Mouse (Mus musculus) forebrain, embryonic 11.5 days (tissue): Measurements from ENCODE around the gene Atxn1. TPM values are rescaled to one million over a fixed set of nuclear protein-coding genes. Genes with fewer than 3 reads are reported as not detected.

Source experiments
- ATAC-seq: fragments of 200-750 bp; cut with Nextera tagmentation; replicated peaks from 2 replicates; pipeline ENCODE4 v1.8.0; 2017; ENCODE audit warnings: moderate TSS enrichment; ENCODE audit not compliant: low FRiP score
- DNase-seq: peaks from one replicate; pipeline ENCODE4 v3.0.0-alpha.2; 2017; ENCODE audit warnings: low spot score
- H3K27ac ChIP-seq: fragments of 300-500 bp; sonication (generic); 2 replicates; pipeline ENCODE4 v1.5.1; 2014; ENCODE audit warnings: low read depth, low read length
- H3K27me3 ChIP-seq: fragments of 300-500 bp; sonication (generic); 2 replicates; pipeline ENCODE4 v1.6.1; 2014; ENCODE audit warnings: mild to moderate bottlenecking, low read length, mixed read lengths; ENCODE audit not compliant: control insufficient read depth, insufficient read depth
- H3K36me3 ChIP-seq: fragments of 300-500 bp; sonication (generic); 2 replicates; pipeline ENCODE4 v1.6.1; 2014; ENCODE audit warnings: mild to moderate bottlenecking, low read length, moderate library complexity, mixed read lengths; ENCODE audit not compliant: control insufficient read depth, insufficient read depth
- H3K4me1 ChIP-seq: fragments of 300-500 bp; sonication (generic); replicated peaks from 2 replicates; pipeline ENCODE4 v1.6.1; 2014; ENCODE audit warnings: low read length, mixed read lengths; ENCODE audit not compliant: control insufficient read depth, insufficient read depth
- H3K4me2 ChIP-seq: fragments of 300-500 bp; sonication (generic); 2 replicates; pipeline ENCODE4 v1.6.1; 2014; ENCODE audit warnings: low read depth, mild to moderate bottlenecking, low read length, moderate library complexity, mixed read lengths; ENCODE audit not compliant: severe bottlenecking
- H3K4me3 ChIP-seq: fragments of 300-500 bp; sonication (generic); 2 replicates; pipeline ENCODE4 v1.5.1; 2014; ENCODE audit warnings: low read depth, low read length
- H3K9ac ChIP-seq: fragments of 300-500 bp; sonication (generic); 2 replicates; pipeline ENCODE4 v1.6.1; 2014; ENCODE audit warnings: low read length
- H3K9me3 ChIP-seq: fragments of 300-500 bp; sonication (generic); 2 replicates; pipeline ENCODE4 v1.6.1; 2016; ENCODE audit warnings: low read length, mixed read lengths; ENCODE audit not compliant: control insufficient read depth
- WGBS: fragments of 180-500 bp; shearing (Covaris S2); extraction: QIAGEN DNeasy Blood & Tissue Kit; methylation state at CpG from one replicate; pipeline ENCODE4 v1.1.7; 2014; 5-methylcytosine and 5-hydroxymethylcytosine counted together
- polyA plus RNA-seq: library from polyadenylated mRNA; unstranded; fragments of >200 nt; fragmentation: Nextera tagmentation; extraction: Ambion mirVana; gene quantifications from 2 replicates; pipeline ENCODE4 v1.2.1, GENCODE M21; 2014

The Atxn1 gene
- polyA plus RNA-seq, 1 experiment from 2014 or later = 3.3 TPM

DNA sequence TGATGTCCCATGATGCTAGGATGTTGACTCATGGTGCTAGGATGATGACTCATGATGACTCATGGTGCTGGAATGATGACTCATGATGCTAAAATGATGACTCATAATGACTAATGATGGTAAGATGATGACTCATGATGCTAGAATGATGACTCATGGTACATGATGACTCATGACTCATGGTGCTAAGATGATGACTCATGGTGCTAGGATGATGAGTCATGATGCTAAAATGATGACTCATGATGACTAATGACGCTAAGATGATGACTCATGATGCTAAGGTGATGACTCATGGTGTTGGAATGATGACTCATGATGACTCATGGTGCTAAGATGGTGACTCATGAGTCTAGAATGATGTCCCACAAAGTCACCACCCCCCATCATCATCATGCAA, 341.0 kb downstream of the Atxn1 start:
- no peak overlapping the region for H3K27ac ChIP-seq
- H3K4me1 ChIP-seq = no peaks in the 10 kb centered on the region
- ATAC-seq = no peak
- no peak overlapping the region for H3K9ac ChIP-seq
- H3K4me2 ChIP-seq = no peak overlapping the region
- no peak for DNase-seq
- no peaks in the 10 kb centered on the region for H3K27me3 ChIP-seq
- WGBS = 88% methylated on average over 1 of the region's 1 CpGs
- no peaks in the 10 kb centered on the region for H3K36me3 ChIP-seq
- no peaks in the 10 kb centered on the region for H3K9me3 ChIP-seq
- no peak overlapping the region for H3K4me3 ChIP-seq

GRCm38 (mm10) chr13:45622871-45623546, 341.8 kb downstream of the Atxn1 start:
- ATAC-seq = no peak
- Histone ChIP-seq H3K4me2 (no peak overlapping the region), H3K9me3 (no peaks in the 10 kb centered on the region), H3K27me3 (no peaks in the 10 kb centered on the region), H3K27ac (no peak overlapping the region), H3K36me3 (no peaks in the 10 kb centered on the region), H3K4me3 (no peak overlapping the region), H3K4me1 (no peaks in the 10 kb centered on the region), H3K9ac (no peak overlapping the region)
- 92% methylated on average over 4 of the region's 4 CpGs for WGBS
- no peak for DNase-seq

DNA sequence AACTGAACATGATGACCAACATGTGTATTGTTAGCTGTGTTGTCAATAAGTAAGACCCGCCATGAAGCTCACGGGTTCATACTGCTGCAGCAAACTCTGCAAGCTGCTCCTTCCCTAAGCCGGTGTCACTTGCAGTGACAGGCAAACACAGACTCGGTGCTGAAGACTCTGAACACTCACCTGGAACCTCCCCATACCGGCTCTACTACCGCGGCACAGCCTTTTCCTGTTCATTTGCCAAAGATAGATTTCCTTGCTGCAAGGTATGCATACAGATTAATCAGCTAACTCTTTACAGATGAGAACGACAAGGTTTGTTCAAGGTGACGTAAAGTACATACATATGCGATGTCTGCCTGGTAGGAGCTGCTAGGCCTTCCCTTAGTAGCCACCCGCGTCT, 344.1 kb downstream of the Atxn1 start:
- ATAC-seq = no peak
- Histone ChIP-seq H3K27me3 (no peaks in the 10 kb centered on the region), H3K4me3 (no peak overlapping the region), H3K4me1 (no peaks in the 10 kb centered on the region), H3K9me3 (no peaks in the 10 kb centered on the region), H3K36me3 (no peaks in the 10 kb centered on the region), H3K9ac (no peak overlapping the region), H3K4me2 (no peak overlapping the region), H3K27ac (no peak overlapping the region)
- DNase-seq = no peak
- WGBS = 83% methylated on average over 12 of the region's 12 CpGs

DNA sequence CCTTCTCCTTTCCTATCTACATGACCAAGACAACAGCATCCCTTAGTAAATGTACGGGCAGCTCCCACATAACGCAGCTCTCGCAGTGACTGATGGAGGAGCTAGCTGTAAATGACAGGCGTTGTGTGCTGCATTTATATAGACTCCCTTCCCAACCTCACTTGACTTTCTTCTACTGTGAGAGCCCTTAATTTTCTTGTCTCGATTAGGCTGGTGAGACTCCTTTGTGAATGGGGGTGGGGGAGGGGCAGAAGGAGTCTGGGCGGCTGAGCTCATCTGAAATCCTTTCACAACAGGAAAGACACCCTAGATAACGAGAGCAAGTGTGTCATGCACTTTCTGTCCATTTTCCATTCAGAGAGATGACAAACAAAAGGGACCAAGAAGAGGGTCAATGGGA, 344.5 kb downstream of the Atxn1 start:
- H3K4me3 ChIP-seq = no peak overlapping the region
- H3K4me2 ChIP-seq = no peak overlapping the region
- no peaks in the 10 kb centered on the region for H3K27me3 ChIP-seq
- H3K36me3 ChIP-seq = no peaks in the 10 kb centered on the region
- ATAC-seq (no peak), DNase-seq (no peak)
- H3K4me1 ChIP-seq = no peaks in the 10 kb centered on the region
- no peak overlapping the region for H3K9ac ChIP-seq
- H3K9me3 ChIP-seq = no peaks in the 10 kb centered on the region
- H3K27ac ChIP-seq = no peak overlapping the region
- WGBS = 53% methylated on average over 7 of the region's 7 CpGs

DNA sequence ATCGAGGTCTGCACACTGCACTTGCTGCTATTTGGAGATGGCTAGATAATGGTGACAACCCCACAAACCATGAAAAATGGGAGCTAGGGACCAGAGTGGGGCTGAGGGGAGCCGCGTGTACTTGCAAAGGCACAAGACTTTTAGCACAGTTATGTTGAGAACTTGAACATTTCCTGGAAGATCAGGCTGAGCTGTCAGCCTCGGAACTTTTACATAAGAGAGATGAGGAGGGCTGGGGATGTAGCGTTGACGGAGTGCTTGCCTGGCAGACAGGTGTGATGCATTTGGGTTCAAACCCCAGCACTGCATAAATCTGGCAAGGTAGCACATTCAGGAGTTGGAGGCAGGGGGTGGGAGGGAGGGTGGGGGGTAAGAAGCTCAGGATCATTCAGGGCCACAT, 346.8 kb downstream of the Atxn1 start:
- H3K9ac ChIP-seq = no peak overlapping the region
- H3K27me3 ChIP-seq = no peaks in the 10 kb centered on the region
- no peak overlapping the region for H3K4me2 ChIP-seq
- no peaks in the 10 kb centered on the region for H3K9me3 ChIP-seq
- peak; percentile 30 for DNase-seq
- H3K36me3 ChIP-seq = no peaks in the 10 kb centered on the region
- H3K4me3 ChIP-seq = no peak overlapping the region
- 0 out of 2 replicates have a peak, but pooled peaks cover 2% of the 10 kb centered on the region for H3K4me1 ChIP-seq
- 87% methylated on average over 6 of the region's 6 CpGs for WGBS
- ATAC-seq = no peak
- H3K27ac ChIP-seq = no peak overlapping the region

- DNase-seq = no peak
- H3K9me3 ChIP-seq = no peaks in the 10 kb centered on the region
- H3K9ac ChIP-seq = no peak overlapping the region
- H3K4me2 ChIP-seq = no peak overlapping the region
- no peak overlapping the region for H3K4me3 ChIP-seq
- H3K27me3 ChIP-seq = no peaks in the 10 kb centered on the region; the same call in 1 of the 2 replicates
- H3K36me3 ChIP-seq = no peaks in the 10 kb centered on the region
- H3K4me1 ChIP-seq = peaks cover 2% of the 10 kb centered on the region; the same call in 1 of the 2 replicates
- no peak overlapping the region for H3K27ac ChIP-seq
- 55% methylated on average over 11 of the region's 11 CpGs for WGBS
- ATAC-seq = no peak
Measured at GRCm38 (mm10) chr13:45614762-45615161, 350.0 kb downstream of the Atxn1 start.

DNA sequence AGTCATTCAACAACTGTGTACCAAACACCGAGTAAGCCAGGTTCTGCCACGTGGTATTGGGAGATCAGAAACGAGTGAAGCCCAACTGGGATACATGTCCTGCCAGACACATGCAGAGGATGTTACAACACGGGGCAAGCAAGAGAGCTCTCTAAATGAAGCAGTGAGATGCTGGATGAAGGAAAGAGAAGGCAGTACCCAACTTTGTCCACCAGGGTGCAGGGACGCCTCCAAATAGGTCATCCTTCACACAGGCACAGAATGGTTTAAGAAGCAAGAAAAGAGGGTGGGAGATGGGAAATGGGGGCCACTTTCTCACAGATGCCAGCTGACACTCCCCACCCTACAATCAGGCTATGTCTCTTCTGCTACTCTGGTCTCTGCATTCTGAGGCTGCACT, 351.5 kb downstream of the Atxn1 start:
- no peak overlapping the region for H3K4me2 ChIP-seq
- H3K4me1 ChIP-seq = peaks cover 2% of the 10 kb centered on the region; the same call in 1 of the 2 replicates
- no peaks in the 10 kb centered on the region; the same call in 1 of the 2 replicates for H3K9me3 ChIP-seq
- H3K27me3 ChIP-seq = no peaks in the 10 kb centered on the region; the same call in 1 of the 2 replicates
- H3K4me3 ChIP-seq = no peak overlapping the region
- WGBS = 36% methylated on average over 5 of the region's 5 CpGs
- H3K9ac ChIP-seq = no peak overlapping the region
- H3K27ac ChIP-seq = no peak overlapping the region
- DNase-seq = peak; percentile 65
- no peaks in the 10 kb centered on the region for H3K36me3 ChIP-seq
- ATAC-seq = no peak

DNA sequence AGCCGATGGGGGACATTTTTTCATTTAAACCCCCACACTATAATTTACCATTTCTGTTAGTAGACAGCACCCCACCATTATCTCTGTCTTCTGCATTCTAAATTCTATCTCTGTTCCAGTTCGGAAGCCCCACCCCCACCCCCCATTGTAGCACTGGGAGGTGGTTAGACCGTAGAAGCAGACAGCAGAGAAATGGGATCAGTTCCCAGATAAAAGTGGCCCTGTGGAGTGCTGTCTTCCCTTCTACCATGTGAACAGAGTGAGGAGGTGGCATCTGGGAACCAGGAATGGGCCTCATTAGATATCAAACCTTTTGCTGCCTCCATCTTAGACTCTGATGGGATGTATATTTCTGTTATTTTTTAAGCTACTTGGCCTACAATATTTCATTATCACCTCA, 353.3 kb downstream of the Atxn1 start:
- H3K27me3 ChIP-seq = no peaks in the 10 kb centered on the region; the same call in 1 of the 2 replicates

GRCm38 (mm10) chr13:45609461-45609860, 355.3 kb downstream of the Atxn1 start:
- Histone ChIP-seq H3K4me3 (no peak overlapping the region), H3K9ac (no peak overlapping the region), H3K4me2 (no peak overlapping the region), H3K4me1 (no peaks in the 10 kb centered on the region; the same call in 1 of the 2 replicates), H3K27me3 (no peaks in the 10 kb centered on the region; the same call in 1 of the 2 replicates), H3K27ac (no peak overlapping the region), H3K36me3 (no peaks in the 10 kb centered on the region), H3K9me3 (no peaks in the 10 kb centered on the region; the same call in 1 of the 2 replicates)
- no peak for ATAC-seq
- DNase-seq = no peak
- WGBS = 57% methylated on average over 4 of the region's 4 CpGs

More for the DNA sequence above, 353.3 kb downstream of the Atxn1 start:
- WGBS = 88% methylated on average over 3 of the region's 3 CpGs
- H3K4me1 ChIP-seq = peaks cover 2% of the 10 kb centered on the region; the same call in 1 of the 2 replicates
- ATAC-seq (no peak), DNase-seq (no peak)
- no peaks in the 10 kb centered on the region; the same call in 1 of the 2 replicates for H3K9me3 ChIP-seq
- no peak overlapping the region for H3K27ac ChIP-seq
- no peak overlapping the region for H3K4me3 ChIP-seq
- no peak overlapping the region for H3K4me2 ChIP-seq
- H3K36me3 ChIP-seq = no peaks in the 10 kb centered on the region
- no peak overlapping the region for H3K9ac ChIP-seq
